ENCODE assay signal across 8 mouse cellular contexts in genomic region chr7:35233861-35234260, GRCm38 (mm10). TPM values are rescaled to one million over a fixed set of nuclear protein-coding genes. Genes with fewer than 3 reads are reported as not detected.
DNase-seq lines count a peak whose midpoint lies in the region; ATAC-seq and TF ChIP-seq lines count a peak whose summit lies in the region.

No protein-coding gene starts in this region.

- H3K4me3 ChIP-seq in liver, embryonic 11.5 days (ENCODE audit: low read depth, low read length), result peak overlapping the region; percentile 71
- peak overlapping the region; percentile 56 for H3K4me3 ChIP-seq in hindbrain, embryonic 14.5 days (replicated peaks; ENCODE audit: low read length)
- peak overlapping the region; percentile 49 for H3K4me3 ChIP-seq in myocyte

- H3K9me3 ChIP-seq in liver, embryonic 11.5 days (ENCODE audit: control insufficient read depth, low read length), result peaks cover 2% of the 10 kb centered on the region; the same call in 1 of the 2 replicates
- H3K9me3 ChIP-seq in hindbrain, embryonic 14.5 days (ENCODE audit: control insufficient read depth, low read length), result no peaks in the 10 kb centered on the region

- no peaks in the 10 kb centered on the region for H3K79me2 ChIP-seq in myocyte (ENCODE audit: control insufficient read depth, insufficient read depth)

- TF ChIP-seq POLR2A in myocyte (IDR thresholded peaks at IDR 0.05; ENCODE audit: insufficient read length, low read depth), result no peak

- H3K27me3 ChIP-seq in liver, embryonic 11.5 days (replicated peaks; ENCODE audit: control insufficient read depth, insufficient read depth, low read length), result no peaks in the 10 kb centered on the region
- no peaks in the 10 kb centered on the region for H3K27me3 ChIP-seq in hindbrain, embryonic 14.5 days (ENCODE audit: control insufficient read depth, insufficient read depth, low read length)
- H3K27me3 ChIP-seq in myocyte (ENCODE audit: control insufficient read depth, insufficient read depth, insufficient read length), result no peaks in the 10 kb centered on the region

- DNase-seq in liver, embryonic 11.5 days (ENCODE audit: low spot score), result no peak
- DNase-seq in liver, result no peak
- DNase-seq in embryo, embryonic 10.5 days (ENCODE audit: low spot score), result peak; percentile 60
- peak; percentile 57 for DNase-seq in hindbrain, embryonic 14.5 days (ENCODE audit: low spot score)
- no peak for DNase-seq in gastrocnemius, postnatal 4 days (ENCODE audit: low spot score in 2 of 2)
- DNase-seq in adrenal gland, postnatal 4 days (ENCODE audit: low spot score in 2 of 2), result no peak

- 54% methylated on average over 12 of the region's 12 CpGs for WGBS in liver, embryonic 11.5 days
- 44% methylated on average over 12 of the region's 12 CpGs for WGBS in hindbrain, embryonic 14.5 days

- peak overlapping the region; percentile 78 for H3K9ac ChIP-seq in liver, embryonic 11.5 days (ENCODE audit: low read depth, low read length)
- H3K9ac ChIP-seq in hindbrain, embryonic 14.5 days, result peak overlapping the region; percentile 65

- no peaks in the 10 kb centered on the region for H3K36me3 ChIP-seq in liver, embryonic 11.5 days (ENCODE audit: control insufficient read depth, insufficient read depth, low read length)
- no peaks in the 10 kb centered on the region for H3K36me3 ChIP-seq in hindbrain, embryonic 14.5 days (replicated peaks; ENCODE audit: control insufficient read depth, insufficient read depth)
- no peaks in the 10 kb centered on the region for H3K36me3 ChIP-seq in myocyte (ENCODE audit: control insufficient read depth, insufficient read depth)

- H3K4me1 ChIP-seq in liver, embryonic 11.5 days (replicated peaks; ENCODE audit: control insufficient read depth, insufficient read depth, low read length), result peaks cover 3% of the 10 kb centered on the region; the same call in 1 of the 2 replicates
- H3K4me1 ChIP-seq in hindbrain, embryonic 14.5 days (replicated peaks; ENCODE audit: control insufficient read depth, insufficient read depth, low read length), result peaks cover 5% of the 10 kb centered on the region; the same call in 1 of the 2 replicates

- H3ac ChIP-seq in myocyte (ENCODE audit: control insufficient read depth, insufficient read length), result no peak overlapping the region

- no peak for ATAC-seq in liver, embryonic 11.5 days (replicated peaks; ENCODE audit: low FRiP score)
- ATAC-seq in hindbrain, embryonic 14.5 days (ENCODE audit: low FRiP score), result no peak
- ATAC-seq in frontal cortex, adult (ENCODE audit: low TSS enrichment), result no peak

- peak overlapping the region; percentile 78; the same call in 1 of the 2 replicates for H3K27ac ChIP-seq in liver, embryonic 11.5 days (ENCODE audit: low read depth, low read length)
- H3K27ac ChIP-seq in hindbrain, embryonic 14.5 days, result peak overlapping the region; percentile 95

- H3K4me2 ChIP-seq in liver, embryonic 11.5 days, result peak overlapping the region; percentile 79
- H3K4me2 ChIP-seq in hindbrain, embryonic 14.5 days (replicated peaks), result peak overlapping the region; percentile 52
- peak overlapping the region; percentile 66 for H3K4me2 ChIP-seq in myocyte (ENCODE audit: low read depth)

TF ChIP-seq in myocyte, 11 proteins besides CTCF, POLR2A, EP300 and RAD21:
- TF ChIP-seq POLR2AphosphoS2 (IDR thresholded peaks at IDR 0.05; ENCODE audit: insufficient read length, low read depth) (no peak), MAX (IDR thresholded peaks at IDR 0.05; ENCODE audit: low read depth) (no peak), REST (IDR thresholded peaks at IDR 0.05; ENCODE audit: insufficient read depth, insufficient read length) (no peak), MYOG (IDR thresholded peaks at IDR 0.05; ENCODE audit: control insufficient read depth in 1 of 3, insufficient read depth in 1 of 3, insufficient read length in 2 of 3, low read depth in 2 of 3) (no peak), SRF (IDR thresholded peaks at IDR 0.05; ENCODE audit: control insufficient read depth, insufficient read length, low read depth) (no peak), CEBPB (IDR thresholded peaks at IDR 0.05; ENCODE audit: insufficient read depth, poor library complexity, severe bottlenecking) (no peak), TCF12 (IDR thresholded peaks at IDR 0.05; ENCODE audit: insufficient read depth, poor library complexity, severe bottlenecking) (no peak), E2F4 (IDR thresholded peaks at IDR 0.05; ENCODE audit: insufficient read depth) (no peak), MYOD1 (IDR thresholded peaks at IDR 0.05; ENCODE audit: control insufficient read depth in 1 of 3, insufficient read length in 2 of 3, low read depth in 2 of 3) (no peak), USF1 (IDR thresholded peaks at IDR 0.05; ENCODE audit: low read depth) (no peak)

RNA-seq across cellular contexts. Expression of gene Lrp3, which starts 18.6 kb away (rescaled TPM):
- polyA plus RNA-seq in liver, embryonic 11.5 days (2014; fragmentation: Nextera tagmentation; extraction: Ambion mirVana), result 2.6 and 3.9 TPM in 2 replicates
- 25.1 and 27.3 TPM in 2 replicates for polyA plus RNA-seq in hindbrain, embryonic 14.5 days (2014; fragmentation: Nextera tagmentation; extraction: Ambion mirVana)
- polyA plus RNA-seq in myocyte (2012; fragmentation: generic; extraction: Trizol), result not detected
- total RNA-seq in gastrocnemius, postnatal 4 days (2021), result 10 to 100 TPM; 14.2 to 15.6 TPM
- total RNA-seq in adrenal gland, postnatal 4 days (2021), result 10 to 100 TPM; 22.0 to 23.4 TPM

RNA-seq across cellular contexts. Expression of gene Slc7a10, which starts 47.7 kb away (rescaled TPM):
- polyA plus RNA-seq in liver, embryonic 11.5 days (2014; fragmentation: Nextera tagmentation; extraction: Ambion mirVana), result 0.60 and 1.9 TPM in 2 replicates
- 18.7 and 21.2 TPM in 2 replicates for polyA plus RNA-seq in hindbrain, embryonic 14.5 days (2014; fragmentation: Nextera tagmentation; extraction: Ambion mirVana)
- not detected for polyA plus RNA-seq in myocyte (2012; fragmentation: generic; extraction: Trizol)
- 10 to 100 TPM; 11.6 to 12.9 TPM for total RNA-seq in gastrocnemius, postnatal 4 days (2021)
- 1 to 10 TPM; 3.6 to 4.2 TPM for total RNA-seq in adrenal gland, postnatal 4 days (2021)

Comparison
In these comparisons a context has a peak if more than half of its experiments do, and no peak if none do; other contexts are left out.
1. DNase-seq: peak in embryo, embryonic 10.5 days (single experiment) and hindbrain, embryonic 14.5 days (single experiment); none in liver, embryonic 11.5 days (single experiment), liver (single experiment), gastrocnemius, postnatal 4 days (0 of 2) and adrenal gland, postnatal 4 days (0 of 2).
2. Peak in every context shown above with its lines, with median percentiles within 50 percentile points of each other: H3K4me2 ChIP-seq and H3K4me3 ChIP-seq.